ENCODE assay signal across 14 mouse cellular contexts in genomic region chr15:25473201-25473710, GRCm38 (mm10).
"Had no signal": no experiment of that assay in that cellular context is flagged by ENCODE, and none has a peak within 500 bp of the region (broad histone marks: within the 10 kb centered on the region; RNA-seq: fewer than 3 reads in every experiment).

No protein-coding gene starts in this region.

- DNase-seq: kidney, postnatal 4 days; lung, adult 18-20 months; lung, postnatal 14 days; lung, postnatal 4 days; midbrain, embryonic 14.5 days; right cerebral cortex, postnatal 4 days; thymus, adult 2 months; thymus, postnatal 25 days had no signal

- H3K9ac ChIP-seq: limb, embryonic 13.5 days; lung, embryonic 15.5 days had no signal

- H3K4me2 ChIP-seq: limb, embryonic 13.5 days; lung, embryonic 15.5 days; midbrain, embryonic 11.5 days had no signal

- H3K27ac ChIP-seq: limb, embryonic 10.5 days; limb, embryonic 13.5 days; lung, embryonic 15.5 days; stomach, postnatal 0 days had no signal

- H3K9me3 ChIP-seq: limb, embryonic 10.5 days; limb, embryonic 13.5 days; lung, embryonic 15.5 days had no signal

- ATAC-seq: inflammation-experienced regulatory T-cells, adult 6 months had no signal

- H3K4me3 ChIP-seq: limb, embryonic 10.5 days; limb, embryonic 13.5 days; lung, embryonic 15.5 days had no signal

- H3K4me1 ChIP-seq: lung, embryonic 15.5 days had no signal

- H3K27me3 ChIP-seq: limb, embryonic 13.5 days; lung, embryonic 15.5 days had no signal

- H3K36me3 ChIP-seq: limb, embryonic 10.5 days; limb, embryonic 13.5 days; lung, embryonic 15.5 days had no signal
